Mouse (Mus musculus) MN1 (cell line): ENCODE results near the gene Gsdma2.
"Not testable (repeated sequence)": the region's sequence is repeated elsewhere in the genome, so short reads cannot be mapped to it uniquely, and the experiment has no call there.

Experiments used
- DNase-seq: peaks from one replicate; pipeline ENCODE4 v3.0.0-alpha.2; 2016; ENCODE audit warnings: low spot score

The Gsdma2 gene

GRCm38 (mm10) chr11:98646459-98646858, at the start of gene Gsdma2:
Gsdma2 (plus strand) TSS chr11:98646759.
- DNase-seq, result no peak

- peak; percentile 63 for DNase-seq
Observed at GRCm38 (mm10) chr11:98597363-98597762, 49.2 kb upstream of the Gsdma2 start.

- no peak for DNase-seq
Observed at GRCm38 (mm10) chr11:98597991-98598390, 48.6 kb upstream of the Gsdma2 start, which contains the start of gene Lrrc3c. Lrrc3c (plus strand) TSS chr11:98598291.

- DNase-seq, result no peak
Observed at GRCm38 (mm10) chr11:98598851-98599290, 47.7 kb upstream of the Gsdma2 start.

- no peak for DNase-seq
Observed at GRCm38 (mm10) chr11:98599291-98599690, 47.3 kb upstream of the Gsdma2 start.

GRCm38 (mm10) chr11:98602090-98602690, 44.4 kb upstream of the Gsdma2 start:
- DNase-seq, result no peak

- DNase-seq, result no peak
Observed at GRCm38 (mm10) chr11:98603953-98604352, 42.6 kb upstream of the Gsdma2 start.

GRCm38 (mm10) chr11:98604911-98605310, 41.6 kb upstream of the Gsdma2 start:
- DNase-seq, result not testable (repeated sequence)

- DNase-seq, result peak; percentile 69
Observed at GRCm38 (mm10) chr11:98606763-98607162, 39.8 kb upstream of the Gsdma2 start.

GRCm38 (mm10) chr11:98620791-98621190, 25.8 kb upstream of the Gsdma2 start:
- no peak for DNase-seq

GRCm38 (mm10) chr11:98623981-98624380, 22.6 kb upstream of the Gsdma2 start:
- DNase-seq, result not testable (repeated sequence)

GRCm38 (mm10) chr11:98624381-98624780, 22.2 kb upstream of the Gsdma2 start:
- DNase-seq, result not testable (repeated sequence)

GRCm38 (mm10) chr11:98625611-98626410, 20.7 kb upstream of the Gsdma2 start, which contains the start of the genes Gm12355 and Gsdma3:
Gm12355 (minus strand) TSS chr11:98625661.
Gsdma3 (plus strand) TSS chr11:98626360.
- DNase-seq, result no peak

- DNase-seq, result no peak
Observed at GRCm38 (mm10) chr11:98628706-98629105, 17.9 kb upstream of the Gsdma2 start.

GRCm38 (mm10) chr11:98630646-98631045, 15.9 kb upstream of the Gsdma2 start:
- DNase-seq, result no peak

- not testable (repeated sequence) for DNase-seq
Observed at GRCm38 (mm10) chr11:98635312-98635970, 11.1 kb upstream of the Gsdma2 start.

- no peak for DNase-seq
Observed at GRCm38 (mm10) chr11:98637501-98637900, 9.1 kb upstream of the Gsdma2 start.

GRCm38 (mm10) chr11:98640091-98640490, 6.5 kb upstream of the Gsdma2 start:
- no peak for DNase-seq

GRCm38 (mm10) chr11:98644757-98645156, 1.8 kb upstream of the Gsdma2 start:
- no peak for DNase-seq

- no peak for DNase-seq
Observed at GRCm38 (mm10) chr11:98645946-98646345, 613 bp upstream of the Gsdma2 start.

GRCm38 (mm10) chr11:98655076-98655475, 8.5 kb downstream of the Gsdma2 start:
- peak; percentile 26 for DNase-seq

GRCm38 (mm10) chr11:98660517-98660916, 14.0 kb downstream of the Gsdma2 start:
- DNase-seq, result peak; percentile 67

- no peak for DNase-seq
Observed at GRCm38 (mm10) chr11:98664091-98664490, 17.5 kb downstream of the Gsdma2 start, which contains the start of gene Gsdma. Gsdma (plus strand) TSS chr11:98664351.
